Mouse (Mus musculus): Measurements from ENCODE around the gene Tspear.
A peak's percentile ranks its signal among the peaks of the same experiment; 100 is the strongest.
"Not testable (repeated sequence)": the region's sequence is repeated elsewhere in the genome, so short reads cannot be mapped to it uniquely, and the experiment has no call there.

Gene Tspear

DNA sequence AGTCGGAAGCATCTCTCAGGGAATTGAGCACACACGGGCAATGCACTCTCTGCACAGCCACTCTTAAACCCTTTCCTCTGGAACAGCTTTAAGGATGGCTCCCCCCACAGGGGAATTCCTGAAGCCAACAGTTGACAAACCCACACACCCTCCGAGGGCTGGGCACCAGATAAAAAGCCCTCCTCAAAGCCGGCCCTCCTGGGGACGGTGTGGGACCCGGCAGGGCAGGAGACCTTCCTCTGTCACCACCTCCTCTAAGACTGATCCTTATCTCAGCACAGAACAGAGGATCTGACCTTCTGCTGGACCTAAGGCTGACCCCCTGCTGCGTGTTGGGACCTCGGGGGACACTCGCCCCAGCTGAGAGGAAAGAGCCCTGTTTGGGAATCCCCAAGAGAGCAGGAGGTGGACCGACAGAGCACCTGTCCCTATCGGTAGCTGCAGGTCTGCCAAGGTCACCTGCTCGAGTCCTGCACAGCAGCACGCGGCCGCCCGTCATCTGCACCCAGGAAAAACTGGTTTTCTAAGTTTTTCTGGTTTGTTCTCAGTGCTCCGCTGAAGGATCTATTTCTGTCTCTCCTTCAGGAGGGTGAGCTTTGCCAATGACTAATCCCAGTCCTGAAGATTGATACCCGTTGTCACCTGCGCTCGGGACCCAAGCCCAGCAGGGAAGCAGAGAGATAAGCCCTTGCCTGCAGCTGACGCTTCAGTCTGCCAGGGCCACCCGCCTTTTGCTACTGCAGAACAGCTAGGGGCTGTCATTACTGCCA lies at the start of gene Tspear:
Tspear (plus strand) TSS at position 675 of the 770 bp plus-strand sequence.
- no peak for DNase-seq (ENCODE audit: low spot score in 2 of 2)

DNA sequence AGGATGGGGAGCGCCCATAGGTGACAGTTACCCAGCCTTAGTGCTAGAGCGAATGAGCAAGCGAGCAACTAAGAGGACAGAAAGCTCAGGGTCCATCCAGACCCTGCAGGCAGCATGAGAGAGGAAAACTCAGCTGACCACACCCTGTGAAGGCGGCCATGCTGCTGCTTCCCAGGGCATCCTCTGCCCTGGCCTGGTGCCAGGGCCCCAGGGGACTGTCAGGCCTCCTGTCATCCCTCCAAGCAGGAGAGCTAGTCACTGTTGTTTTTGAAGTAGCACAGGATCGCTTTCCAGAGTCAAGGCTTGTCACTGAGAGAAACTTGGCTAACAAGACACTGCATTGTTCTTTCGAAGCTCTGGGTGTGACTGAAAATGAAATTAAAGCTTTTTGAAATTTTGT lies 47.4 kb upstream of the Tspear start:
- no peak for DNase-seq (ENCODE audit: low spot score in 2 of 2)

DNA sequence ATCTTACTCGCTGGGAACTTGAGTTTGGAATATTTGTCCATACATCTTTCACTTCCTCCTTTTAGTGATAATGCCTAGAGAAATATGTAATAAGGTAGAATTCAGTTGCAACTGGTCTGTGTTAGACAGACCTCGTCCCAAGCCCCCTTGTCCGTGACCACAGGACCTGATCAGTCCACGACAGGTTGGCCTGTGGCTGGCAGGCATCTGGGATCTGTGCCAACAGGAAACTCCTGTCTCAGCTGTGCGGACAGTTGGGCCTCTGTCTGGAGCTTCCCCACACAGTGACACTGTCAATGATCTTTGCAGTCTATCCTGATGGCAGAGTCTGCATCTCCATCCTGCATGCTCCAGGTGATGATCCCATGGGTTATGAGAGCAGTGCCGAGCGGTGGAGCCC lies 43.2 kb upstream of the Tspear start:
- no peak for DNase-seq (ENCODE audit: low spot score in 2 of 2)

DNA sequence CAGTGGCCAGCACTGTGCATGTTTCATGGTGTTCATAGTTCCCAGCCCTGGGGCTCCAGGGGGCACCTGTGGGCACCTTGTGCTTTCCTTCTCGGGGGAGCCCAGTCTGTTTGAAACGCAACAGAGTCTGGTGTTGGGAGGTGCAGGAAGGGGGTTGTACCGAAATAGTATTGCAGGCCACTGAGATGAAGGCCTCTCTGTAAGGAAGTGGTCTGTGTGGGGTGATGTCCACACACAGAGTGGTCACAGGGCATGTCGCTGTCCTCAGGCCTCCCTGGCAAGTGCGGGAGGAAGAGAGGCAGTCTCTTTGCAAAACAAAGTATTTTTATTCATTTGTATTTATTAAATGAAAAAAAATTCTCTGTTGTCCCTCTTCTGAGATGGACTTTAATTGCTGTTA lies 40.8 kb upstream of the Tspear start:
- no peak for DNase-seq (ENCODE audit: low spot score in 2 of 2)

DNA sequence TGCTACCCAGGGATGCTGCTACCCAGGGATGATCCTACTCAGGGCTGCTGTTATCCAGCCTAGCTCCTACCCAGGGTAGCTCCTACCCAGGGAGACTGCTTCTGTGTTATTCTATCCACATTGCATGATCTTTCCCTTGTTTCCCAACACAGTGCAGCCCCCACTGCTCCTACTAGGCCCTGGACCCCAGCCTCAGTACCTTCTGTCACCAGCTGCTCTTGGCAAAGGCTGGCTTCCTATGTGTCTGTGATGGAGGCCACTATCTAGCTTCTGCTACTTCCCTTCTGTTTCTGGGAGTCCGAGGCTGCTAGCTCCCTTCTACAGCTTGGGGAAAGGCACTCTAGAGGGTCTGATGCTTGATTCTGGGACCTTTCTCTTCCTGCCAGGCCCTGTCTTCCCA lies 38.9 kb upstream of the Tspear start:
- no peak for DNase-seq (ENCODE audit: low spot score in 2 of 2)

DNA sequence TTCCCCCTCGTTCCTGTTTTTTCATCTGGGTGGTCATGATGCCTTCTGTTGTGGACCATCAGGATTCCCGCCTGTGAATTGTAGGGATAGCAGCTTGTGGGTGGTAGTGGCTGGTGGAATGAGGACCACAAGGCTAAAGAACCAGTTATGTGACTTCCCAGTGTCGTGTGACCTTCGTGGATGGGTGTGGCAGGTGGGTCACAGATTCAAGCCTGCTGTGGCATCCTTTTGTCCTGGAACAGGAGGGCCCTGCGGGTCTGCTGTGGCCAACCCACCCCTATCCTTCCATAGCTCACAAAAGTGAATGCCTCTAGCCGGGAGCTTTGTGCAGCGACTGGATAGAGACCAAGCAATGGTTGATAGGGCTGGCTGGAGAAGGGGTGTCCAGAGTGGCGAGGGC lies 38.5 kb upstream of the Tspear start:
- no peak for DNase-seq (ENCODE audit: low spot score in 2 of 2)

DNA sequence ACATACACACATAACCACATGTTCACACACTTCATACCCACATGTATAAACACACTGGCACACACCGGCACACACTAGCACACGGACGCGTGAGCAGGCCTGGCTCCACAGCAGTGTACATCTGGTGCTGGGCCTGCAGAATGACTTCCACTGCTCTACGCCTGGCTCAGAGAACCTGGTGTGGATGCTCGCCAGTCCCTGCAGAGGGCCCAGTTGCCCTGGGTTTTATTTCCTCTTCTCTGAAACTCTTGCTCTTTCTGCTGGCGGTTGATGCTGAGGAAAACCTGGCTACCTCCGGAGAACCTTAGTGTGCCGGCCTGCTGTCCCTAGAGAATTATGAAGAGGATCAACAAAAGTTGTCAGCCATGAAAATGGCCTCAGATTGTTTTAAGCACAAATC lies 34.3 kb upstream of the Tspear start:
- DNase-seq (ENCODE audit: low spot score in 2 of 2), result no peak

DNA sequence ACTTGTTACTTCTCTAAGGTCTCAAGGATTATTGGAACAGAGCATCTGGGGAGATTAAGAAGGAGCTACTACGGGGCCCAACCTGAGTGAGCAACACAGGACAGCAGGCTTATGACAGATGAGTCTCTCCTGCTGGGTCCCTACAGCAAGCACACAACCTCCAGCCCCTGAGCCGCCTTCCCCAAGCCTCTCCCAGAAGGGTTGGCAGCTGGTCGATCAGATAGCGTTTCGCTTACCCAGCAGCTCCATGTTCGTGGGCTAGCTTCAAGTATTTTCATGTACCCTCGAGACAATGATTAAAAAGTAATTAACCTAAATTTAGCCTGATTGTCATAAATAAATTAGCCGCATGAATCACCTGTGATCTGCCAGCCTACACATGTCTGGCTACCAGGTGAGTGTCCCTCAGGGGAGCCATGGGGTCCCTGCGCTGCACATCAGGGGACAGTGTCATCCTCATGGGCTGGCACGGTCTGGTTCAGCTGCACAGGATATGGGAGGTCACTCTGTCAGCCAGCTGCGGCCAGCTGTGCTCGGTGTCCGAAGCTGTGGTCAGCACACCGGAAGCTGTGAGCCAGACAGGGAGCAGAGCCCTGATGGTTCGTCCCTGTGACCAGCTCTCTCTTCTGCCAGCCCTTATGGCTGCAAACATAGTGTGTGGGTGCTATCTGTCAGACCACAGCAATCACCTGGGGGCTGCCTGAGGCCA lies 27.9 kb upstream of the Tspear start:
- no peak for DNase-seq (ENCODE audit: low spot score in 2 of 2)

DNA sequence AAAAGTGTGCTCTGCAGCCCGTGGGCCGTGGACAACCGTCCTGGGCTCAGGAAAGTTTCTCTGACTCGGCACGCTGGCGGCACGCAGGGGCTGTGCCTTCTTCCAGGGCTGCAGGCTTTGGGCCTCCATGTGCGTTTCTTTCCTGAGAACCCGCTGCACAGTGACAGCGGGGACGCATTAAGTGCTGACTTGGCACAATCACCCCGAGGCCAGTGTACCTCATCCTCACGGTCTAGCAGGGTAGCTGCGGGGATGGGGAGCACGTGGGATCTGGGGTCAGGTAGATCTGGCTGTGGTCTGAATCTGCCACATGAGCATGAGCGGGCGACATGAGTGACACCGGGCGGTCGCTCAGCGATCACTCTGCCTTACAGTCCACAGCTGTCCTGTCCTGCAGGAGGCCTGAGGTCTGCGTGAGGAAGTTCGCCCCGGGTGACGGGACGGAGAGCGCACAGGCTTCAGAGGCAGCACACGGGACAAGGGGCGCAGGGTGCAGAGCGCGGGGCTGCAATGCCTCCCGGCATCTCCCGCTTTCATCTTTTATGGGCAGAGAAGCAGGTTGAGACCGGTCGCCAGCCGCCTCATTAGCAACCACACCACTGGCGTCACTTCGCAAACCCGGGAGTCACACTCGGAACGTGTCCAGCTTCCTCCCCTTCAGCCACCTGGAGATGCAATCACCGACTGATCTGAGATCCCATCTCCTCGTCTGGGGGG lies 22.3 kb upstream of the Tspear start:
- DNase-seq (ENCODE audit: low spot score in 2 of 2), result no peak

DNA sequence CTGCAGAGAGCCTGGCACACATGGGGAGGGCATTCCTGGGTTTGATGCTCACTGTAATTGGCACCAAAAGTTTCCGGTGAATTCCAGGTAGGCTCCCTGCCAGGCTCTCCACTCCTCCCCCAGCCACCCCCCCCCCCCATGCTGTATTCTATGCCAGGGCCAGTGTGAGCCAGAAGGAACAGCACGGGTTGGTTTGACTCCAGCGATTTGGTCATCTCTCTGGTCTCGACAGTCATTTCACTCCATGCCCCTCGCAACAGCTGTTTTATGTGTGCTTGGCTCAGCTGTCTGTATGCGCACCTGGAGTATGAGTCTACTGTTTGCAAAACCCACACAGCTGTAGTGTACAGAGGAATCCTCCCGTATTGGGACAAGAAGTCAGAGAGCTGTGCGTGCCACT lies 20.0 kb upstream of the Tspear start:
- DNase-seq (ENCODE audit: low spot score in 2 of 2), result no peak

DNA sequence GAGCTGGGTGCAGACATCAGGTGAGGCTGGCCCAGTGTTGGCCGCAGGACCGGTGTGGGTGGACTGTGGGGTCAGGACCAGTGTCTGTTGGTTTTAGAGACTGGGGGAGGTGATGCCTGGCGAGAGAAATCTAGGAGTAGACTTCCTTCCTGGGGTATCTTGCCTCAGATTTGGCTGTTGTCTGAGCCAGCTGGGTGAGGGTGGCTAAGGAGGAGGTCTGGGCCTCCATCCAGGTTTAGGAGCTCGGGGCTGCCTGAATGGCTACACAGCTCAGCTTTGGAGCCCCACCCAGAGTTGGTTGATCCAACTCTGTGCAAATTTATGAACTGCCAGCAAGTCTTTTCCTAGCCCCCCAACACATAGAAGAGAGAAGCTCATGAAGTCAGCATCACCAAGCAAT lies 19.0 kb upstream of the Tspear start:
- peak; percentile 42 to 60 for DNase-seq (ENCODE audit: low spot score in 2 of 2)

DNA sequence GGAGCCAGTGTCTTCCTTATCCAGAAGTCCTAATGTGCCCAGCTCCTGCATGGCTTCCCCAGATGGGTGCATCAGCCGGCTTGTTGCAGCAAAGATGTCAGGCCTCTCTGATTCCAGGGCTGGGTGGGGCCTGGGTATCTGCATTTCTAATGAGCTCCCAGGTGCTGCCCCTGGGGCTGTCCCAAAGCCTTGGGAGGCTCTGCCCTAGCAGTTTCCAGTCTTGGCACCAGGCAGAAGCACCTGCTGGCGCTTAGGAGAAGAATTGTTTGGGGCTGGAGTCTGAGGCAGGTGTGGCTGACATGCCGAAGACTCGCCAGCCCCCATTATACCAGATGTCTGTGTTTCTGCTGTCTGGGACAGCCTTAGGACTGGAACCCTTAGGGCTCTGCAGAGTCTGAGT lies 15.7 kb upstream of the Tspear start:
- no peak for DNase-seq (ENCODE audit: low spot score in 2 of 2)

DNA sequence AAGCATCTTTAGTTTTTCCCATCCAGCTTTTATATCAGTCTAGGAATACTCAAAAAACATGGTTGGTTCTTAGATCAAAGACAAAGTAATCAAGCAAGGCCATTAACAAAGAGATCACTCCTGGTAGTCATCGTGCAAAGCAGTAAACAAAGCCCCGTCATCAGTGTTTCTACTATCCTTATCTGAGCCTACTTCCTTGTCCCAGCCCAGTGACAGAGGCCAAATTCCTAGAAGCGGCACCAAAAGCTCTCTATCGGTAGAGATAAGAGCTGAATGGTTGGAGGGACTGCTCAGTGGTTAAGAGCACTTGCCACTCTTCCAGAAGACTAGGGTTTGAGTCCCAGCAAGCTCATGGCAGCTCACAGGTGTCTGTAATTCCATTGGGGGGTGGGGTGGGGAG lies 14.8 kb upstream of the Tspear start:
- no peak for DNase-seq (ENCODE audit: low spot score in 2 of 2)

DNA sequence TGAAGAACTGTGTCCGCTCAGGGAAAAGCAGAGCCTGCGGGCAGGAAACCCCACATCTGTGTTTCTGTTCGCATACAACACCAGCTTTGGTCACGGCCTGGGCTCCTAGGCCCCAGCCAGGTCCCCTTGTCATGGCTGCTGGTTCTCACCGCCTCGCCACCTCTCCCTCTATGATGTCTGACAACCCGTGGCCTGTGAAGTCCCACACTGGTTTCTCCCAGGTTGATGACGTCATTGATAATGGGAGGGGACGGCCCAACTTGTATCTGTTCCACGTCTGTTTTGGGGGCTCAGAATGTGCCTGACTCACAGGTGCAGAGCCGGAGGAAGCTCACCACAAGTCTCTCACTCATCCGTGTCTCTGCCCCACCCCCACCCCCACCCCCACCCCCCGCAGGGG lies 12.6 kb upstream of the Tspear start:
- DNase-seq (ENCODE audit: low spot score in 2 of 2), result no peak

DNA sequence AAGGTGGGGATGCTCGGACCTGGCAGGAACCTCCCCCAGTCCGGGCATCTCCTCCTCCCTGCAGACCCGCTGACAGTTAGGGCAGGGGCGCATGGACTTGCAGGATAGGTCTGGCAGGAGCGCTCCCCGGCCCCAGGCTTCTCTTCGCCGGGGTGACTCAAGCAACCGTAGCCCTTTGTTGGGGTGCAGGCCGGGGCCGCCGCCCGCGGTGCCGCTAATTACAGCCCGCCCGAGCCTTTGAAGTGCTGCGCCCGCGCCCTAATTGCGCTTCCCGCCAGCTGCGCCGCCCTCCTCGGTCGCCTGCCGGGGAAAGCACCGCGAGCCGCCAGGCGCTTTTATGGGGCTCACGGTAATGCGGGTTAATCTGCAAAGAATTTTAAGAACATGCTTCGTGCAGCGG lies 8.8 kb upstream of the Tspear start:
- no peak for DNase-seq (ENCODE audit: low spot score in 2 of 2)

DNA sequence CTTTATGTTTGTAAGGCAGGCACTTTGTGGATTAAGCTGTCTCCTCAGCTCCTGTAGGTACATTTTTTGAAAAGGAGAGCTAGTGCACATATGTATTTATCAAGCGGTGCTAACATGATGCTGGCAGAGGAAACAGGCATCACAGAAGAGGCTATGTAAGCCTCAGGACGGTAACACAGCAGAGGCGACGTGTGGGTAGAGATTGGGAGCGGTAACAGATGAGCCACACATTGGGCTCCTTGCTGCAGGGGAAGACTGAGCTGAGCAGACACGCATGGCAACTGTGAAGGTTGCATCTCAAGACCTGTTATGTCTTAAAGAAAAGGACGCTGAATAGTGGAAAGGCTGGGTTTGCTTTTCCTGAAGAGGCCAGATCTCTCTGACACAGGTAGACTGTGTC lies 3.4 kb upstream of the Tspear start:
- peak; percentile 31 to 47 for DNase-seq (ENCODE audit: low spot score in 2 of 2)

DNA sequence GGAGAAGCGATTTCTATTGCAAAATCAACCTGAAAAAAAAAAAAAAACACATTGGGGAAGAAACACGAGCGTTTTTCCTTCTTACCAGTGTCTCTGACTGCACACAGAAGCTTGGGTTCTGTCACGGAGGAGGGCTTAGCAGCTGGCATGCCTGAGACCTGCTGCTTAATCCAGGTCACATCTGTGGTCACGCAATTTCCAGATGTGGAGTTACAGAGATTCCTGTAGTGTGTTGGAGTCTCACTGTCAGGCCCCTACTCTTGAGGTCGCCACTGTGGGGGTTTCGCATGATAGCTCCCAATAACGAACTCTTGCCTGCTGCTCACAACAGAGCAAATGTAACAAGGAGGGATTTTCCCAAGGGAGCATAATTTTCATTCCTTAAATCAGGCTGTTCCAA lies 2.2 kb upstream of the Tspear start:
- no peak for DNase-seq (ENCODE audit: low spot score in 2 of 2)

DNA sequence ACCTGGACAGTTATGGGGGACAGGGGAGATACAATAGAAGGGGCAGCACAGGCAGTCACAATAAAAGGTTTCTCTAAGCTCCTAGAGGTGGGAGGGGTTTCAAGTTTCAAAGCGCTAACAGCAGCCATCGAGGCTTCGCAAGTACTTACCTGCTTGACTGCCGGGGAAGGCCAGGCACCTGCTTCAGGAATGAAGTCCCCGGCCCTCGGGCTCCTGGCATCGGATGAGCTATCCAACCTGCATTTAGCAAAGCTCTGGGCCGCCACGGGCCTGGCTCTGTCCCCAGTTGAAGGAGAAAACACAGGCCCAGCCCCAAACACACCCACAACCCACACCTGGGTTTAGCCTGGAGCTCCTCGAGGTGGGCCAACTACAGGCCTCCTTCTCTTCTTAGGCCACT lies 652 bp downstream of the Tspear start:
- DNase-seq (ENCODE audit: low spot score in 2 of 2), result no peak

DNA sequence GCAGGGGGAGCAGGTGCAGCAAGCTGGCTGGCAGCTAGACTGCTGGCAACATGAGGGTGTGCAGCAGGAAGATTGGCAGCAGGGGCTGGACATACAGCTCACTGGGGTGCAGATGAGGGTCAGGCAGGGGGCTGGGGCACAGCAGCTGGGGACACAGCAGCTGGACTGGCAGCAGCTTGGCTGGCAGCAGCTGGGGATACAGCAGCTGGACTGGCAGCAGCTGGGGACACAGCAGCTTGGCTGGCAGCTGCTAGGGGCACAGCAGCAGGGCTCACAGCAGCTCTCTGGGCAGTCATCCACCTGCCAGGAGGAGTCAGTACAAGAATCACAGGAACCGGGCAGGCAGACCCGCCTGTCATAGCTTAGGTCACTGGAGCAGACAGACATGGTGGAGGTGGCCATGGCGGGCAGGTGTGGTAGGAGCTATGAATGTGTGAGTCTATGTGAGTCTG lies 4.0 kb downstream of the Tspear start, which contains the start of gene Gm19402:
Gm19402 (minus strand) TSS at position 402 of the 452 bp plus-strand sequence.
- not testable (repeated sequence) for DNase-seq (ENCODE audit: low spot score in 2 of 2)

DNA sequence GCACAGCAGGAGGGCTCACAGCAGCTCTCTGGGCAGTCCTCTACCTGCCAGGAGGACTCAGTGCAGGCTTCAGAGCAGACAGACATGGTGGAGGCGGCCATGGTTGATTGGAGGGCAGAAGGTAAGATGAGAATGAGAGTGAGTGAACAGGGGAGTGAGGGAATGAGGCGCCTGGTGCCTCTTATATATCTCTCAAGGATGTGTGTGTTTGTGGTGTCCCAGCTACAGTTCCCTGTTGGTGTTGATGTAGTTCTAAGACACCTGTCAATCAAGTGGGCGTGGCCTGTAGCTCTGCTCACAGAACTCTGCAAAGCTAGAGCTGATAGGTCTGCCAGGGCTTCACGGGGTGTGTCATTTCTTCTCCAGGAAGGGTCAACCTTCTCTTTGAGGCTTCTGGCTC lies 10.8 kb downstream of the Tspear start, which contains the start of gene Gm9508:
Gm9508 (minus strand) TSS at position 101 of the 400 bp plus-strand sequence.
- no peak for DNase-seq (ENCODE audit: low spot score in 2 of 2)

DNA sequence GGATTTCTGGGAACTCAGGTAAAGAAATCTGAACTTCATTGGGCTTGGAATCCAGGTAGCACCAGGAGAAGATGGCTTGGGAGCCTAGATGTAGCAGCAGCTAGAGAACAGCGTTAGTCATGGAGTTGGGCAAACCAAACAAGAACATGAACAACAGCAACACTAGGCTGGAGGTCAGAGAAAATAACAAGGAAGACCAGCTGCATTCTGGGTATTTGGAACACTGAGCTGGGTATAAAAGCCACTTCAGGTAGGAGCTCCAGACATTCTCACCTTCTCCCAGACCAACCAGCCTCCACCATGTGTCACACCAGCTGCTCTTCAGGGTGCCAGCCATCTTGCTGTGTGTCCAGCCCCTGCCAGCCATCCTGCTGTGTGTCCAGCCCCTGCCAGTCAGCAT lies 20.0 kb downstream of the Tspear start, which contains the start of gene Gm10272:
Gm10272 (plus strand) TSS at position 301 of the 400 bp plus-strand sequence.
- no peak for DNase-seq (ENCODE audit: low spot score in 2 of 2)

DNA sequence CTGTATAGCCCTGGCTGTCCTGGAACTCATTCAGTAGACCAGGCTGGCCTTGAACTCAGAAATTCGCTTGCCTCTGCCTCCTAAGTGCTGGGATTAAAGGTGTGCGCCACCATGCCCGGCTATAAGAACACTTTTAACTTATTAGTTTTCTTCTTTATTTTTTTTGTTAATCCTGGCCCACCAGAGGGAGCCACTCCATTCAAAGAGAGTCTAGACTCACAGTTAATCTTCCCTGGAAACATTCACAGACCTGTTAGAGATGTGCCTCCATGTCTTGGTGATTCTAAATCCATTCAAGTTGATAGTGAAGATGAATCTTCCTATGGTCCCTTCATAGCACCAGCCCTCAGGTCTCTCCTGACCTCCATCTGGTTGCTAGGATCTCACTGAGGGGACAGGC lies 23.5 kb downstream of the Tspear start:
- DNase-seq (ENCODE audit: low spot score in 2 of 2), result no peak
